Mouse (Mus musculus) left cerebral cortex, postnatal 36 days (tissue): ENCODE data around the gene Foxd3. TPM values are rescaled to one million over a fixed set of nuclear protein-coding genes. Genes with fewer than 3 reads are reported as not detected.

Experiments
- microRNA-seq: library from miRNA; unstranded; fragments of <30 nt; microRNA quantifications from one replicate; pipeline ENCODE4 v1.2.0, GENCODE M21; 2022
- total RNA-seq, 2 experiments: library from RNA; stranded (reverse); gene quantifications; 2 replicates each; pipeline ENCODE4 v1.2.3; 2021

Gene Foxd3
- total RNA-seq, 2 experiments from 2014 or later = not detected

Small RNA genes within 50 kb of the gene (microRNA-seq; reads per million reads assigned to microRNA genes)
- gene Gm23366 = not detected

Other genes with a start within 250 kb of the Foxd3 start
- gene Alg6, start 59.4 kb downstream of the Foxd3 start, total RNA-seq = 10 to 100 TPM; 13.5 to 14.9 TPM
- gene Efcab7, start 172.9 kb downstream of the Foxd3 start, total RNA-seq = 1 to 10 TPM; 6.5 to 7.3 TPM